Mouse (Mus musculus): ENCODE results near the gene Snx10.

- no peak for TF ChIP-seq CTCF (IDR thresholded peaks at IDR 0.05; ENCODE audit: control insufficient read depth, insufficient read depth, insufficient read length)
- no peak for TF ChIP-seq MYOD1 (IDR thresholded peaks at IDR 0.05; ENCODE audit: control insufficient read depth, insufficient read length, low read depth)
These were observed 34.6 kb downstream of the Snx10 start for GRCm38 (mm10) chr6:51558311-51558710.
